Mouse (Mus musculus) stomach, embryonic 15.5 days (tissue): ENCODE measurements around the gene Carmil3. TPM values are rescaled to one million over a fixed set of nuclear protein-coding genes. Genes with fewer than 3 reads are reported as not detected.

Experiments used
- ATAC-seq: fragments of 200-750 bp; cut with Nextera tagmentation; 2 replicates; pipeline ENCODE4 v1.8.0; 2017; ENCODE audit warnings: low read depth, moderate number of reproducible peaks, moderate TSS enrichment; ENCODE audit not compliant: insufficient read depth, low FRiP score
- H3K27ac ChIP-seq: fragments of 300-500 bp; sonication (generic); 2 replicates; pipeline ENCODE4 v1.5.1; 2015; ENCODE audit warnings: mild to moderate bottlenecking, inconsistent platforms
- H3K27me3 ChIP-seq: fragments of 300-500 bp; sonication (generic); replicated peaks from 2 replicates; pipeline ENCODE4 v1.6.1; 2015; ENCODE audit warnings: inconsistent platforms
- H3K36me3 ChIP-seq: fragments of 300-500 bp; sonication (generic); 2 replicates; pipeline ENCODE4 v1.6.1; 2015; ENCODE audit warnings: inconsistent platforms
- H3K4me1 ChIP-seq: fragments of 300-500 bp; sonication (generic); 2 replicates; pipeline ENCODE4 v1.6.1; 2015; ENCODE audit warnings: inconsistent platforms
- H3K4me2 ChIP-seq: fragments of 300-500 bp; sonication (generic); 2 replicates; pipeline ENCODE4 v1.6.1; 2015; ENCODE audit warnings: mild to moderate bottlenecking, inconsistent platforms
- H3K4me3 ChIP-seq: fragments of 300-500 bp; sonication (generic); replicated peaks from 2 replicates; pipeline ENCODE4 v1.5.1; 2015; ENCODE audit warnings: inconsistent platforms
- H3K9ac ChIP-seq: fragments of 300-500 bp; sonication (generic); 2 replicates; pipeline ENCODE4 v1.6.1; 2015; ENCODE audit warnings: inconsistent platforms
- H3K9me3 ChIP-seq: fragments of 300-500 bp; sonication (generic); 2 replicates; pipeline ENCODE4 v1.6.1; 2016; ENCODE audit warnings: inconsistent platforms
- WGBS: fragments of 180-500 bp; shearing (Covaris S2); methylation state at CpG from one replicate; pipeline ENCODE4 v1.1.7; 2015; 5-methylcytosine and 5-hydroxymethylcytosine counted together
- polyA plus RNA-seq: library from polyadenylated mRNA; unstranded; fragments of >200 nt; fragmentation: Nextera tagmentation; extraction: Ambion mirVana; gene quantifications from 2 replicates; pipeline ENCODE4 v1.2.1, GENCODE M21; 2015

Carmil3 gene
- polyA plus RNA-seq, 1 experiment from 2014 or later: 2.2 TPM

- Histone ChIP-seq H3K4me3 (no peak overlapping the region), H3K9ac (no peak overlapping the region), H3K27ac (no peak overlapping the region), H3K4me1 (0 out of 2 replicates have a peak, but pooled peaks cover under 1% of the 10 kb centered on the region), H3K27me3 (no peaks in the 10 kb centered on the region), H3K36me3 (no peaks in the 10 kb centered on the region), H3K9me3 (no peaks in the 10 kb centered on the region), H3K4me2 (no peak overlapping the region)
- ATAC-seq: peak; percentile 8; the same call in 1 of the 2 replicates
- WGBS: 69% methylated on average over 16 of the region's 16 CpGs
Observed at GRCm38 (mm10) chr14:55496761-55497448, 6.5 kb downstream of the Carmil3 start.

GRCm38 (mm10) chr14:55497449-55497821 is 7.0 kb downstream of the Carmil3 start:
- Histone ChIP-seq H3K27ac (no peak overlapping the region), H3K9ac (no peak overlapping the region), H3K4me2 (no peak overlapping the region), H3K9me3 (no peaks in the 10 kb centered on the region), H3K27me3 (no peaks in the 10 kb centered on the region), H3K4me3 (no peak overlapping the region), H3K36me3 (no peaks in the 10 kb centered on the region), H3K4me1 (no peaks in the 10 kb centered on the region)
- WGBS: 20% methylated on average over 6 of the region's 6 CpGs
- ATAC-seq: peak; percentile 54; the same call in 1 of the 2 replicates

GRCm38 (mm10) chr14:55505612-55506011 is 15.2 kb downstream of the Carmil3 start:
- Histone ChIP-seq H3K9ac (no peak overlapping the region), H3K4me3 (no peak overlapping the region), H3K27me3 (no peaks in the 10 kb centered on the region), H3K4me2 (no peak overlapping the region), H3K9me3 (no peaks in the 10 kb centered on the region), H3K27ac (no peak overlapping the region), H3K36me3 (no peaks in the 10 kb centered on the region), H3K4me1 (no peaks in the 10 kb centered on the region)
- no peak for ATAC-seq
- WGBS: 85% methylated on average over 9 of the region's 9 CpGs

GRCm38 (mm10) chr14:55507801-55508200 is 17.4 kb downstream of the Carmil3 start:
- 48% methylated on average over 7 of the region's 7 CpGs for WGBS
- no peaks in the 10 kb centered on the region for H3K4me1 ChIP-seq
- H3K36me3 ChIP-seq: no peaks in the 10 kb centered on the region
- no peak for ATAC-seq
- no peak overlapping the region for H3K9ac ChIP-seq
- H3K27me3 ChIP-seq: peaks cover 4% of the 10 kb centered on the region; the same call in 1 of the 2 replicates
- H3K4me2 ChIP-seq: no peak overlapping the region
- no peaks in the 10 kb centered on the region for H3K9me3 ChIP-seq
- H3K27ac ChIP-seq: no peak overlapping the region
- no peak overlapping the region for H3K4me3 ChIP-seq

- no peaks in the 10 kb centered on the region for H3K9me3 ChIP-seq
- H3K4me2 ChIP-seq: no peak overlapping the region
- no peak overlapping the region for H3K4me3 ChIP-seq
- no peaks in the 10 kb centered on the region for H3K4me1 ChIP-seq
- no peaks in the 10 kb centered on the region for H3K36me3 ChIP-seq
- 76% methylated on average over 10 of the region's 10 CpGs for WGBS
- ATAC-seq: no peak
- no peak overlapping the region for H3K9ac ChIP-seq
- H3K27ac ChIP-seq: no peak overlapping the region
- peaks cover 4% of the 10 kb centered on the region; the same call in 1 of the 2 replicates for H3K27me3 ChIP-seq
Observed at GRCm38 (mm10) chr14:55509540-55509939, 19.1 kb downstream of the Carmil3 start.

- Histone ChIP-seq H3K4me2 (no peak within 1 kb of the TSS), H3K27me3 (peaks cover 4% of the 10 kb centered on the region; the same call in 1 of the 2 replicates), H3K9me3 (no peaks in the 10 kb centered on the region), H3K9ac (no peak within 1 kb of the TSS), H3K4me3 (no peak within 1 kb of the TSS), H3K4me1 (no peaks in the 10 kb centered on the region), H3K27ac (no peak within 1 kb of the TSS), H3K36me3 (no peaks in the 10 kb centered on the region)
- WGBS: 72% methylated on average over 22 of the region's 22 CpGs
- no peak for ATAC-seq
Observed at GRCm38 (mm10) chr14:55510125-55510731, 19.8 kb downstream of the Carmil3 start, which contains the start of gene Cpne6. Gene Cpne6, plus strand, starts transcription at chr14:55510445.

- peaks cover 4% of the 10 kb centered on the region; the same call in 1 of the 2 replicates for H3K27me3 ChIP-seq
Observed at GRCm38 (mm10) chr14:55511037-55511436, 20.6 kb downstream of the Carmil3 start.

GRCm38 (mm10) chr14:55513927-55514326 is 23.5 kb downstream of the Carmil3 start:
- no peak overlapping the region for H3K27ac ChIP-seq
- peaks cover 5% of the 10 kb centered on the region; the same call in 1 of the 2 replicates for H3K27me3 ChIP-seq
- H3K36me3 ChIP-seq: no peaks in the 10 kb centered on the region
- no peak overlapping the region for H3K4me2 ChIP-seq
- no peaks in the 10 kb centered on the region for H3K4me1 ChIP-seq
- no peak for ATAC-seq
- H3K4me3 ChIP-seq: no peak overlapping the region
- H3K9me3 ChIP-seq: no peaks in the 10 kb centered on the region
- H3K9ac ChIP-seq: no peak overlapping the region
- 50% methylated on average over 10 of the region's 10 CpGs for WGBS

More at GRCm38 (mm10) chr14:55511037-55511436, 20.6 kb downstream of the Carmil3 start:
- WGBS: 49% methylated on average over 7 of the region's 7 CpGs
- no peak overlapping the region for H3K9ac ChIP-seq
- no peak for ATAC-seq
- H3K36me3 ChIP-seq: no peaks in the 10 kb centered on the region
- no peak overlapping the region for H3K27ac ChIP-seq
- no peak overlapping the region for H3K4me2 ChIP-seq
- H3K4me1 ChIP-seq: no peaks in the 10 kb centered on the region
- H3K9me3 ChIP-seq: no peaks in the 10 kb centered on the region
- no peak overlapping the region for H3K4me3 ChIP-seq

- Histone ChIP-seq H3K4me3 (no peak overlapping the region), H3K27me3 (peaks cover 20% of the 10 kb centered on the region), H3K27ac (no peak overlapping the region), H3K4me2 (no peak overlapping the region), H3K9ac (no peak overlapping the region), H3K9me3 (no peaks in the 10 kb centered on the region), H3K36me3 (no peaks in the 10 kb centered on the region), H3K4me1 (0 out of 2 replicates have a peak, but pooled peaks cover 7% of the 10 kb centered on the region)
- no peak for ATAC-seq
- 86% methylated on average over 4 of the region's 4 CpGs for WGBS
Observed at GRCm38 (mm10) chr14:55515846-55516245, 25.4 kb downstream of the Carmil3 start.

GRCm38 (mm10) chr14:55518897-55519296 is 28.4 kb downstream of the Carmil3 start:
- Histone ChIP-seq H3K4me3 (no peak overlapping the region), H3K9ac (no peak overlapping the region), H3K36me3 (no peaks in the 10 kb centered on the region), H3K4me1 (0 out of 2 replicates have a peak, but pooled peaks cover 9% of the 10 kb centered on the region), H3K27me3 (peaks cover 43% of the 10 kb centered on the region), H3K9me3 (no peaks in the 10 kb centered on the region), H3K4me2 (no peak overlapping the region), H3K27ac (no peak overlapping the region)
- 56% methylated on average over 2 of the region's 2 CpGs for WGBS
- no peak for ATAC-seq

- 0 out of 2 replicates have a peak, but pooled peaks cover 9% of the 10 kb centered on the region for H3K4me1 ChIP-seq
- H3K4me3 ChIP-seq: no peak overlapping the region
- H3K27me3 ChIP-seq: peaks cover 44% of the 10 kb centered on the region
- H3K9me3 ChIP-seq: no peaks in the 10 kb centered on the region
- H3K9ac ChIP-seq: no peak overlapping the region
- no peaks in the 10 kb centered on the region for H3K36me3 ChIP-seq
- 64% methylated on average over 4 of the region's 4 CpGs for WGBS
- no peak for ATAC-seq
- no peak overlapping the region for H3K27ac ChIP-seq
- H3K4me2 ChIP-seq: no peak overlapping the region
Observed at GRCm38 (mm10) chr14:55519604-55520003, 29.2 kb downstream of the Carmil3 start.
